Mouse (Mus musculus) C2C12 (cell line): Measurements from ENCODE around the gene Lrrc52.

Source experiments
- CTCF ChIP-seq: IDR thresholded peaks from one replicate; pipeline ENCODE4 v1.5.1; 2011; ENCODE audit not compliant: control insufficient read depth, insufficient read depth, insufficient read length
- MAX ChIP-seq: IDR thresholded peaks from one replicate; pipeline ENCODE4 v1.6.1; 2011; ENCODE audit warnings: mild to moderate bottlenecking, control low read depth

- TF ChIP-seq CTCF (no peak), MAX (no peak)
Measured at GRCm38 (mm10) chr1:167506048-167506447, 39.5 kb upstream of the Lrrc52 start.
